Mouse (Mus musculus) Patski (cell line): ENCODE data around the gene Mpi. TPM values are rescaled to one million over a fixed set of nuclear protein-coding genes. Genes with fewer than 3 reads are reported as not detected.

Experiments
- ATAC-seq: fragments of 100-300 bp; one replicate; pipeline ENCODE4 v1.8.0; 2021
- CTCF ChIA-PET: fragments of 350-600 bp; sonication (Branson Sonifier 250); formaldehyde crosslinking; loops from one replicate; lab custom pipeline; 2022; ENCODE audit warnings: inconsistent platforms; lab: Charles Lee
- POLR2A ChIA-PET: fragments of 350-600 bp; sonication (Branson Sonifier 250); formaldehyde crosslinking; loops from one replicate; lab custom pipeline; 2022; ENCODE audit warnings: antibody characterized with exemption, inconsistent platforms; lab: Charles Lee
- DNase-seq: peaks from one replicate; pipeline ENCODE4 v3.0.0-alpha.2; 2011; ENCODE audit warnings: low read depth, low spot score
- H3K27me3 ChIP-seq: fragments of 371-371 bp; one replicate; pipeline ENCODE4 v1.5.1; 2021
- CTCF ChIP-seq: fragments of 100-300 bp; IDR thresholded peaks from one replicate; pipeline ENCODE4 v1.5.1; 2021
- in situ Hi-C: fragments of 300-500 bp; cut with MboI; formaldehyde crosslinking; loops from 3 replicates; pipeline ENCODE4 v1.11.1; 2018; ENCODE audit warnings: low pct_unique_long_range_greater_than_20kb, mixed read lengths
- polyA plus RNA-seq: library from polyadenylated mRNA; unstranded; gene quantifications from one replicate; pipeline ENCODE4 v1.2.3, GENCODE M21; 2021

Mpi gene
- polyA plus RNA-seq, 1 experiment from 2014 or later: 39.1 TPM

DNA sequence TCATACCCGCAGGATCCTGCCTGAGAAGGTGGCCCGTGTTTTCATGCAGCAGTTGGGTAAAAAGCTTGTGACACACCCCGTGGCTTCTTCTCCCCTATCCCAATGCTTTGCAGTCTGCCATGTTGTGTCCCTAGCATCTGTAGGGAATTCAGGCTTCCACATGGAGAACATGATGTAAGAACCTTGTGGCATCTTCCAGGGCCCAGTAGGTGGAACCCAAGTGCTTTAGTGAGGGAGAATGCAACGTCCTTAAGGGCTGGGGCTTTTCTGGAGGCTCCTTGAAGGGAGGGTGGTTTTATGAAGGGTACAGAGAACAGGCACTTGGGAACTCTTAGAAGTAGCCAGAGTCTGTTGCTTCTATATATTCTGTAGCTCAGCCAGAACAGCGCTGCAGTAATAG, 38.2 kb upstream of the Mpi start:
- DNase-seq: no peak
- no peaks in the 10 kb centered on the region for H3K27me3 ChIP-seq
- TF ChIP-seq CTCF: no peak
- no peak for ATAC-seq
- in situ Hi-C loops: loop anchor here (5.0 kb wide), 1 partner anchor 62 kb away; the partner anchor contains the start of gene Csk
- ChIA-PET POLR2A (interaction anchor here (0.8 to 1.4 kb wide), 3 partner anchors 23 to 73 kb away, joined by 3 read pairs; partner anchors contain the start of gene Lman1l), CTCF (interaction anchor here (0.8 to 3.0 kb wide), 7 partner anchors 14 to 65 kb away, joined by 3 to 13 read pairs (median 4); no protein-coding TSS in a partner anchor)

GRCm38 (mm10) chr9:57589224-57590126, 36.9 kb upstream of the Mpi start, which contains the start of gene Ulk3:
TSS of gene Ulk3 (plus strand) at chr9:57589452.
- ChIA-PET POLR2A (interaction anchor here (0.7 kb wide), 1 partner anchor 37 kb away, joined by 3 read pairs; no protein-coding TSS in a partner anchor), CTCF (interaction anchor here (1.8 to 3.0 kb wide), 2 partner anchors 50 to 66 kb away, joined by 6 to 13 read pairs; no protein-coding TSS in a partner anchor)
- in situ Hi-C loops: loop anchor here (5.0 kb wide), 1 partner anchor 63 kb away; the partner anchor contains the start of gene Csk
- DNase-seq (no peak), ATAC-seq (peak; percentile 83)
- no peak for TF ChIP-seq CTCF
- no peaks in the 10 kb centered on the region for H3K27me3 ChIP-seq

DNA sequence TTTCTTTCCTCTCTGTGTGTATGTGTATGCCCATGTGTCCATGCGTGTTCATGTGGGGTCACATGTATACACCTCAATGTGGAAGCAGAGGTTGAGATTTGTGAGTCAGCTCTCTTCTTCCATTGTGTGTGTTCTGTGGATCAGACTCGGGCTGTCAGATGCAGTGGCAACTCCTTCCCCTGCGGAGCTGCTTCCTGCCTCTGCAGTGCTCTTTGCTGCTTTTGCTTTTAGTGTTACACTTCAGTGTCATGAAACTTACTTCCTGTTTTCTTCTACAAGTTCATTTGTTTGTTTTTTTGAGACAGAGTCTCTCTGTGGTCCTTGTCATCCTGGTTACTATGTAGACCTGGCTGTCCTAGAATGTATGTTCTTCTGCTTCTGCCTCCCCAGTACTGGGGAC, 32.4 kb upstream of the Mpi start:
- TF ChIP-seq CTCF: no peak
- in situ Hi-C loops: no loop called here
- ChIA-PET POLR2A (no interaction called here), CTCF (interaction anchor here (0.9 kb wide), 1 partner anchor 34 kb away, joined by 3 read pairs; no protein-coding TSS in a partner anchor)
- ATAC-seq (no peak), DNase-seq (no peak)
- no peaks in the 10 kb centered on the region for H3K27me3 ChIP-seq

DNA sequence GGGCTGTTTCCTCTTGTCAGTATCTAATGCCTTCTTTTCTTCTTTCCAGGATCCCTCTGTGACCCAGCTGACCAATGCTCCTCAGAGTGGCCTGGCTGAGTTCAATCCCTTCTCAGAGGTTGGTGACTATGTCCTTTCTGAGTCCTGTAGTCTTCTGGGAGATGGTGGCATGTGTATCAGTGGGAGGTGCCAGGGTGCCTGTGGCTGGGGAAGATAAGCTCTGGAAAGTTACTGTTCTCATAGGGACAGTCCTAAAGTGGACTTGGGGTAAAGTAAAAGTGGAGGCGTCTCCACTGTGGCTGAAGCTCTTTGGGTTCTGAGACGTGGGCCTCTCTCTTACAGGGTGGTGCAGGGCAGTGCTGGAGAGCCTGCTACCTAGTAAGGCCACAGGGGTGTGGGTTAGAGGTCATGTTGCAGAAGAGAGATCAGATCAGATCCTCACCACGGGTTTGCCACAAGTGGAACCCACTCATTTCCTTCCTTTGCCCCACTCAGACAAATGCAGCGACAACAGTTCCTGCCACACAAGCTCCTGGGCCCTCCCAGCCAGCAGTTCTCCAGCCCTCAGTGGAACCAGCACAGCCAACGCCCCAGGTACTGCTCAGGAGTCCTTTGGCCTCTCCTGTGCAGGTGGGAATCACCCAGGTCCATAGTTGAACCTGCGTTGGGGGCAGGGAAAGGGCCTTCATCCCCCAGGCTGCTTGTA, 24.7 kb upstream of the Mpi start:
- CTCF ChIA-PET: interaction anchor here (1.7 kb wide), 1 partner anchor 10 kb away, joined by 3 read pairs; no protein-coding TSS in a partner anchor
- in situ Hi-C loops: no loop called here
- DNase-seq (no peak), ATAC-seq (no peak)
- TF ChIP-seq CTCF: no peak
- POLR2A ChIA-PET: no interaction called here
- H3K27me3 ChIP-seq: no peaks in the 10 kb centered on the region

DNA sequence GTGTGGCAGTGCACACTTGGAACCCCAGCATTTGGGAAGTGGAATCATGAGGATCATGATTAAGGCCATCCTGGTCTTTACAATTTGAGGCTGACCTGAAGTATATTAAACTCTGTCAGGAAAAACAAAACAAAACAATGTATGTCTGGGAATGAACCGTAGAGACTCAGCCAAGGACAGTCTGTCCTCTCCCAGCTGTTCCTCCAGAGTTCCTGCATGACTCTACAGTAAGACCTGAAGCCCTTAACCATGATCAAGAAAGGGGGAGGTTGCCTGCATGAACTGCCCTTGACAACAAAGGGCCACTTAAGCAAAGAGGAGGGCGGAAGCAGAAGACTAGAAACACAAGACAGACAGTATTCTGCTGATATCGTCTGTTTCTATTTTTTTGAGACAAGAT, 23.0 kb upstream of the Mpi start:
- no peaks in the 10 kb centered on the region for H3K27me3 ChIP-seq
- ChIA-PET CTCF (no interaction called here), POLR2A (interaction anchor here (0.9 kb wide), 1 partner anchor 9 kb away, joined by 4 read pairs; no protein-coding TSS in a partner anchor)
- DNase-seq (no peak), ATAC-seq (no peak)
- in situ Hi-C loops: no loop called here
- TF ChIP-seq CTCF: no peak

DNA sequence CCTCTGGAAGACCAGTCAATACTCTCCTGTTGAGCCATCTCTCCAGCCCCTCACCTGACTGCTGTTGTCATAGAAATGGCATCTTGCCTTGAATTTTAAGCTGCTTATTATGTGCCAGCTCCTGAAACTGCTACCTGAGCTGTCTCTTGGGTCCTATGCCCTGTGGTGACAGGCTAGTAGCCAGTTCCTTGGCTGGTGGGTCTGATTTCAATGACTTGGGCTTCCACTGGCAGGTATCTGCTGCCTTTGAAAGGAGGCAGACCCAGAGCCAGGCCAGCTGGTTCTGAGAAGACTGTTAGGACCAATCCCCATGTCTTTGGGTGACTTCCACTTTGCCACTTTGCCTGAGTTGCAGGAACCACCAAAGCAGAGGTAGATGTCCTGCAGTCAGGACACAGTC, 21.8 kb upstream of the Mpi start:
- in situ Hi-C loops: no loop called here
- POLR2A ChIA-PET: no interaction called here
- CTCF ChIA-PET: no interaction called here
- DNase-seq (no peak), ATAC-seq (no peak)
- no peak for TF ChIP-seq CTCF
- H3K27me3 ChIP-seq: no peaks in the 10 kb centered on the region

GRCm38 (mm10) chr9:57568500-57568899, 15.9 kb upstream of the Mpi start:
- DNase-seq (no peak), ATAC-seq (no peak)
- POLR2A ChIA-PET: no interaction called here
- TF ChIP-seq CTCF: no peak
- CTCF ChIA-PET: no interaction called here
- no peaks in the 10 kb centered on the region for H3K27me3 ChIP-seq
- in situ Hi-C loops: no loop called here

- POLR2A ChIA-PET: interaction anchor here (1.1 kb wide), 1 partner anchor 9 kb away, joined by 4 read pairs; no protein-coding TSS in a partner anchor
- DNase-seq (no peak), ATAC-seq (no peak)
- H3K27me3 ChIP-seq: no peaks in the 10 kb centered on the region
- TF ChIP-seq CTCF: peak; percentile 58
- CTCF ChIA-PET: no interaction called here
- in situ Hi-C loops: no loop called here
Measured at GRCm38 (mm10) chr9:57566846-57567245, 14.3 kb upstream of the Mpi start.

- ChIA-PET POLR2A (no interaction called here), CTCF (interaction anchor here (1.1 kb wide), 1 partner anchor 79 kb away, joined by 3 read pairs; no protein-coding TSS in a partner anchor)
- TF ChIP-seq CTCF: no peak
- in situ Hi-C loops: no loop called here
- H3K27me3 ChIP-seq: no peaks in the 10 kb centered on the region
- ATAC-seq: no peak
- no peak for DNase-seq
Measured at GRCm38 (mm10) chr9:57565741-57566221, 13.2 kb upstream of the Mpi start.

DNA sequence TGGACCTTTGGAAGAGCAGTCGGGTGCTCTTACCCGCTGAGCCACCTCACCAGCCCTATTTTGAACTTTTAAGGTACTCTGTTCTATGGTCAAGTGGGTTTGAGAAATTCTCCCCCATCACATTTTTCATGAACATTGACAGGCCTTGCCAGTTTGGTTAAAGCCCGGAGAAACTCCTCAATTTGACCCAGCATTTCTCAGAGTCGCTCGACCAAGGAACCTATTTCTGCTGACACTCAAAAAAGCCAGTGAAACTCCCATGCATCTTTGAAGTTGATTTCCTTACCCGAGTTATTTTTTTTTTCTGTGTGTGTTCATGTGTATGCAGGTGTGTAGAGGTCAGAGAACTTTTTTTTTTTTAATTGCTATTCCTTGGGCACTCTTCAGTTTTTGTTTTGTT, 12.0 kb upstream of the Mpi start:
- H3K27me3 ChIP-seq: no peaks in the 10 kb centered on the region
- no peak for DNase-seq
- no peak for TF ChIP-seq CTCF
- ATAC-seq: no peak
- CTCF ChIA-PET: interaction anchor here (1.1 kb wide), 2 partner anchors 15 to 81 kb away, joined by 3 read pairs; no protein-coding TSS in a partner anchor
- in situ Hi-C loops: no loop called here
- POLR2A ChIA-PET: no interaction called here
